Mouse (Mus musculus) erythroblast, embryonic 14.5 days (primary cell): ENCODE measurements at regions not wholly inside any gene's neighbourhood (a gene's known extent, or its start where the extent isn't known, plus 50 kb on each side); places are given as distances from the start of the nearest gene placed in this dataset.

Experiments used
- GATA1 ChIP-seq: IDR thresholded peaks from 2 replicates; pipeline ENCODE4 v1.6.1; 2012; ENCODE audit warnings: low read length, inconsistent platforms, mixed read lengths
- TAL1 ChIP-seq: IDR thresholded peaks from 3 replicates; pipeline ENCODE4 v1.6.1; 2012; ENCODE audit warnings: low read length, inconsistent platforms, mixed read lengths

DNA sequence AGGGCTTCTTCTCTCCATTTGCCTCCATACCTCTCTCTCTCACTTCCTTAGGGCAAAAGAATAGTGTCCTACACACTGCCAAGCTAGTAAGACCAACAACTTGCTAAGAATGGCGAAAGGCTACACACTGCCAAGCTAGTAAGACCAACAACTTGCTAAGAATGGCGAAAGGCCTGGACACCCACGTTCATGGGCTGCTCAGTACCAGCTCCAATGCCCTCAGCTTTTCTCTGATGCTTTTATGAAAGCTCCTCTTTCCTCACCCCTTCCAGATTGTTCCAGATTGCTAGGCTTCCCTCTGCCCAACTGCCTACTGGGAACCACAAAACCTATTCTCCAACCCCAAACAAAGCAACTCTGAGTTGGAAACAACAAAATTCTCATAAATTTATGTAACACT is 194.1 kb upstream of the Mkln1 start:
- TF ChIP-seq GATA1 (no peak), TAL1 (no peak)
